Mouse (Mus musculus): ENCODE data around the gene Lonrf2. TPM values are rescaled to one million over a fixed set of nuclear protein-coding genes. Genes with fewer than 3 reads are reported as not detected.

The Lonrf2 gene
- polyA plus RNA-seq, 1 experiment from 2014 or later = 1.9 TPM

DNA sequence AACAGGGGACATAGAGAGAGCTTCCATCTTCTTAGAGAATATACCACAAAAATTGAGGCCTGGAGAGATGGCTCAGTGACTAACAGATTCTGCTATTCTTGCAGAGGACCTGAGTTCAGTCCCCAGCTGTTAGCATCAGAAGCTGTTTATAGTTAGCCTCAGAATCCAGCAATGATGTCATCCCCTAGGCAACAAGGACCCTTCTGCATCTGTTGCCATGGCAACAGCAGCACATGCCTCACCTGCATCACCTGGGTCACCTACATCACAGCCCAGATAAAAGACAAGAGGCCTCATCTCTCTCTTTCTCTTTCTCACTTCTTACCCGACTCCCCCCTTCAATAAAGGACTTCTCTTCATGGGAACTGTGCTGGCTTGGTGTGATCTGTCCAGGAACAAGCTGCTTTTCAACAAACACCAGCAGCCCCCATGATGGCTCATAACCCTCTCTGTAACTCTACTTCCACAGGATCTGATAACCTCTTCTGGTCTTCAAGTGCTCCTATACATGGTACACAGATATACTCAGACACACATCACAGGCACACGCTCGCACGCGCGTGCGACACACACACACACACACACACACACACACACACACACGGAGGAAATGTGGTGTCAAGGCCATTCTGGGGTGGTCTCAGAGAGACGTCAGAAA is 24.5 kb upstream of the Lonrf2 start:
- WGBS = 89% methylated on average over 9 of the region's 9 CpGs
- Histone ChIP-seq H3K27me3 (ENCODE audit: poor library complexity, severe bottlenecking) (no peaks in the 10 kb centered on the region), H3K27ac (no peak overlapping the region), H3K4me3 (no peak overlapping the region), H3K4me1 (no peaks in the 10 kb centered on the region), H3K9me3 (no peaks in the 10 kb centered on the region), H3K36me3 (replicated peaks) (peaks cover 13% of the 10 kb centered on the region)
- no peak for DNase-seq (ENCODE audit: extremely low spot score, low spot score)

- H3K36me3 ChIP-seq (replicated peaks) = peaks cover 8% of the 10 kb centered on the region
- no peaks in the 10 kb centered on the region; the same call in 1 of the 2 replicates for H3K27me3 ChIP-seq (ENCODE audit: poor library complexity, severe bottlenecking)
- 88% methylated on average over 5 of the region's 5 CpGs for WGBS
- H3K27ac ChIP-seq = no peak overlapping the region
- H3K4me3 ChIP-seq = no peak overlapping the region
- DNase-seq (ENCODE audit: extremely low spot score, low spot score) = no peak
- H3K4me1 ChIP-seq = no peaks in the 10 kb centered on the region
- no peaks in the 10 kb centered on the region for H3K9me3 ChIP-seq
Observed at GRCm38 (mm10) chr1:38860207-38860606, 23.7 kb upstream of the Lonrf2 start.

DNA sequence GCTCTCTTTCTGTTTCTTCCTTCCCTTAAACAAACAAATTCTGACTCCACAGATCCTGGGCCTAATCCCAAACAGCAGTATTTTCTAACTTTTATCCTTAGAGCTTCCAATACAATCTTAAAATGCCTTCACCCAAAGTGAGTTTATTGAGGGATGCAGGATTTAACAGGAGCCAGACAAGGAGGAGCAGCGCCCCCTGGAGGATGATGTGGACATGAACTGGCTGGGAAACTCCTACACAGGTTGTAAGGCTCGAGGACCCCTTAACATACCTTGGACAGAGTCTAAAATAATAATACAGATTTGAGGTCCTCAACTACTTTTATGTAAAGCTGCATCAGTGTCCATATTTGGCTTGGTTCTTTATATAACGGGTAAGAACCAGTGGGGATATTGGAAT is 19.7 kb upstream of the Lonrf2 start:
- H3K27me3 ChIP-seq (ENCODE audit: poor library complexity, severe bottlenecking) = no peaks in the 10 kb centered on the region; the same call in 1 of the 2 replicates
- 18% methylated on average over 3 of the region's 3 CpGs for WGBS
- DNase-seq (ENCODE audit: extremely low spot score, low spot score) = peak; percentile 74
- no peaks in the 10 kb centered on the region for H3K9me3 ChIP-seq
- H3K36me3 ChIP-seq (replicated peaks) = no peaks in the 10 kb centered on the region
- no peak overlapping the region for H3K4me3 ChIP-seq
- no peak overlapping the region for H3K27ac ChIP-seq
- H3K4me1 ChIP-seq = no peaks in the 10 kb centered on the region

GRCm38 (mm10) chr1:38852250-38852649 is 15.7 kb upstream of the Lonrf2 start:
- no peak overlapping the region for H3K27ac ChIP-seq
- no peaks in the 10 kb centered on the region for H3K36me3 ChIP-seq (replicated peaks)
- H3K4me1 ChIP-seq = peaks cover 22% of the 10 kb centered on the region
- no peaks in the 10 kb centered on the region for H3K9me3 ChIP-seq
- WGBS = 69% methylated on average over 2 of the region's 2 CpGs
- H3K27me3 ChIP-seq (ENCODE audit: poor library complexity, severe bottlenecking) = no peaks in the 10 kb centered on the region; the same call in 1 of the 2 replicates
- DNase-seq (ENCODE audit: extremely low spot score, low spot score) = no peak
- no peak overlapping the region for H3K4me3 ChIP-seq

- peaks cover 7% of the 10 kb centered on the region for H3K27me3 ChIP-seq (ENCODE audit: poor library complexity, severe bottlenecking)
- WGBS = 91% methylated on average over 2 of the region's 2 CpGs
- no peak for DNase-seq (ENCODE audit: extremely low spot score, low spot score)
- H3K4me3 ChIP-seq = no peak overlapping the region
- no peaks in the 10 kb centered on the region for H3K36me3 ChIP-seq (replicated peaks)
- no peak overlapping the region for H3K27ac ChIP-seq
- peaks cover 34% of the 10 kb centered on the region for H3K4me1 ChIP-seq
- H3K9me3 ChIP-seq = no peaks in the 10 kb centered on the region
Observed at GRCm38 (mm10) chr1:38850650-38851049, 14.1 kb upstream of the Lonrf2 start.

DNA sequence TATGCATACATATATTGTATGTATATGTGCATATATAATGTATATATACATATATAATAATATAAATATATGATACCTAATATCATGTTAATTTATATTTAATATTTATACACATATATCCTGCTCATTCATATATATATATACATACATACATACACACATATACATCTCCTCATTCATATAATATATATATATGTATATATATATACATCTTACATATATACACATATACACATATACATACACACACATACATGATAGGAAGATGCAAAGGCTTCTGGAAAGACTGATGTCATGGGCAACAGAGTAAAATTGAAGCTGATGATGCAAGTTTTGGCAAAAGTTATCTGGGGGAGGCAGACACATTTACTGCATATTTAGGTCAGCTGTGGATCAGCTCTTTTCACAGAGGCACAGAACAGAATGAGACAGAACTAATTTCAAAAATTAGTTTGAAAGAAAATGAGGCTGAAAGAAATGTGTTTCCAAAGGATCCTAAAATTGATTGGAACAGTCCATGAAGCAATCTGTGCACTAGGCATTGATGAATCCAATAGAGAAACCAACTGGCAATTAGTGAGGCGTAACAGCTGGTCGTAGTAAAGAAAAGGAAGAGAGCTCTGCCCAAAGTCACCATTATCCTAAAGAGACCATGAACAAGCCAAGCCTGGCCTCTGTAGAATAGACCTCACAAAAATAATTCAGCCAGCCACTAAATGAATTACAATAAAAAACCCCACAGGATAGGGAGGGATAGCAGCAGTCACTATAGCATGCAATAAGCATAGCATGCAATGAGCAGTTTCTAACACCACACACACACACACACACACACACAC is 12.2 kb upstream of the Lonrf2 start:
- Histone ChIP-seq H3K27me3 (ENCODE audit: poor library complexity, severe bottlenecking) (peaks cover 7% of the 10 kb centered on the region; the same call in 1 of the 2 replicates), H3K36me3 (replicated peaks) (no peaks in the 10 kb centered on the region), H3K9me3 (no peaks in the 10 kb centered on the region), H3K27ac (peak overlapping the region; percentile 2; the same call in 1 of the 2 replicates), H3K4me3 (no peak overlapping the region), H3K4me1 (peaks cover 34% of the 10 kb centered on the region)
- no peak for DNase-seq (ENCODE audit: extremely low spot score, low spot score)
- 53% methylated on average over 2 of the region's 2 CpGs for WGBS

DNA sequence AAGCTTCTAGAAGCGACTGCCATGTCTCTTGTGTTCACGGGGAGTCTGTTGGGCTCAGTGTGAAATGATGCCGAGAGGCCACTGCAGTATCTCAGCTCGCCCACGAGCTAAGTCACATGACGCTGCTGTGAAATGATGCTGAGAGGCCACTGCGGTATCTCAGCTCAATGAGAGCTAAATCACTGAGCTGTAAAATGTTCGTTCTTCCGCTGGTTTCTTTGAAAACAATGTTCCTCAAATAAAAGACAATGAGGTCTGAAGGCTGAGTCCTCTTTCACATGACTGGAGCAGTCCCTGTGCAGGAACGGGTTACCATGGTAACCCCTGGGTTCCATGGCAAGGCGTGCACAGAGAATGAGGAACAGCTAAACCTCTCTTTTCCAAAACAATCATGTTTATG is 11.5 kb upstream of the Lonrf2 start:
- Histone ChIP-seq H3K4me1 (peaks cover 39% of the 10 kb centered on the region), H3K27ac (peak overlapping the region; percentile 76), H3K9me3 (no peaks in the 10 kb centered on the region), H3K4me3 (peak overlapping the region; percentile 34), H3K27me3 (ENCODE audit: poor library complexity, severe bottlenecking) (peaks cover 7% of the 10 kb centered on the region; the same call in 1 of the 2 replicates), H3K36me3 (replicated peaks) (no peaks in the 10 kb centered on the region)
- peak; percentile 46 for DNase-seq (ENCODE audit: extremely low spot score, low spot score)
- WGBS = 33% methylated on average over 11 of the region's 11 CpGs

DNA sequence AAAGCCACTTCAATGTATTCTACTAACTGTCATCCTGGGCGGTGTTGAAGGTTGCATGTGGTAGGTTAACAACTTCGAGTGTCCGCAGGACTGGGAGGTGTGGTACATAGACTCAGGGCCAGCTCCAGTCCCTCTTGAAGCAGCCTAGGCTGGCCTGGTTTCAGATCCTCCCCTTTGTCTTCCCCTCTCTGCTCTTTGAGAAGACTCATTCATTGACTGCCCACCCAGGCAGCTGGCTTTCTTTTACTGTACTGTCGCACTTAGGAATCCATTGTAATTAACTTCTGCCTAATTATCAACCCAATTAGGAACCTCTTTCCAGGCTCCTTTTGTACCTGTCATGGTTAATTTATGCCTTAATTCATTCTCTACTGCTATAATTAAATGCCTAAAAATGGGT is 6.8 kb upstream of the Lonrf2 start:
- no peaks in the 10 kb centered on the region for H3K36me3 ChIP-seq (replicated peaks)
- DNase-seq (ENCODE audit: extremely low spot score, low spot score) = no peak
- H3K27me3 ChIP-seq (ENCODE audit: poor library complexity, severe bottlenecking) = peaks cover 16% of the 10 kb centered on the region
- no peak overlapping the region for H3K4me3 ChIP-seq
- H3K4me1 ChIP-seq = peaks cover 33% of the 10 kb centered on the region
- H3K9me3 ChIP-seq = no peaks in the 10 kb centered on the region
- no peak overlapping the region for H3K27ac ChIP-seq
- 57% methylated on average over 4 of the region's 4 CpGs for WGBS

GRCm38 (mm10) chr1:38842861-38843260 is 6.3 kb upstream of the Lonrf2 start:
- no peak for DNase-seq (ENCODE audit: extremely low spot score, low spot score)
- Histone ChIP-seq H3K27ac (no peak overlapping the region), H3K36me3 (replicated peaks) (no peaks in the 10 kb centered on the region), H3K4me3 (no peak overlapping the region), H3K4me1 (peaks cover 29% of the 10 kb centered on the region), H3K27me3 (ENCODE audit: poor library complexity, severe bottlenecking) (peaks cover 20% of the 10 kb centered on the region), H3K9me3 (no peaks in the 10 kb centered on the region)
- 69% methylated on average over 1 of the region's 1 CpGs for WGBS

GRCm38 (mm10) chr1:38839944-38840343 is 3.4 kb upstream of the Lonrf2 start:
- Histone ChIP-seq H3K27ac (no peak overlapping the region), H3K36me3 (replicated peaks) (no peaks in the 10 kb centered on the region), H3K4me1 (peaks cover 31% of the 10 kb centered on the region), H3K4me3 (no peak overlapping the region), H3K27me3 (ENCODE audit: poor library complexity, severe bottlenecking) (peaks cover 42% of the 10 kb centered on the region), H3K9me3 (no peaks in the 10 kb centered on the region)
- WGBS = 65% methylated on average over 1 of the region's 1 CpGs
- DNase-seq (ENCODE audit: extremely low spot score, low spot score) = no peak

DNA sequence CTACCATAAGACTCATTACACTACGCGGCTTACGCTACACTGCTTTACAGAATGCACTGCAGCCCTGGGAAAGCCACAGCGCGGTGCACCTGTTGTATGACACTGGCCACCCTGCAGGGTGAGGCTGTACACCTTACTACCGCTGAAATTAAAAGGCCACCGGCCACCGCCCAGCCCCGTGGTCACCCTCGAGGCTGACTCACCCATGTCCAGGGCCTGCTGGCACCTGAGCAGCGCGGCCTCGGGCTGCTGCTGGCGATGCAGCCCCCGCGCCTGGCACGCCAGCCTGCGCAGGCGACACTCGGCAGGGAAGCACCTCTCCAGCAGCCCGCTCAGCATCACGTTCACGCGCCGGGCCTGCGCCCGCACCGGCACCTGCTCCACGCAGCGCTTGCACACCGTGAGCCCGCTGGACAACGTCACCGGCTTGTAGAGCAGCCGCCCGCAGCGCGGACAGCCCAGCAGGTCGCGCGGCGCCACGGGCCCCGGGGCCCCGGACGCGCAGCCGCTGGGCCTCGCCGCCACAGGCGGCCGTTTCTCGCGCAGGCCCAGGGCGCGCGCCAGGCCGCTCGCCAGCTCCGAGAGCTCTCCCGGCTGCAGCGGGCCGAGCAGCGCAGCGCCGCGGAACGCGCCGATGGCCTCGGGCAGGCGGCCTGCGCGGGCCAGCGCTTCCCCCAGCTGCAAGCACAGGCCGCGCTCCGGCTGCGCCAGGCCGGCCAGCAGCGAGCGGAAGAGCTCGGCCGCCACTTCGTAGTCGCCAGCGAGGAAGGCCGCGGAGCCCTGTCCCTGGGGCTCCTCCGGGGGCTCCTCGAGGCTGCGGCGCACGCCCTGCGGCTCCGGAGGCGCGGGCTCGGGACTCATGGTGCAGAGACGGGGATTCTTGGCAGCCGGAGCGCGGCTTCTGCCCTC is 689 bp downstream of the Lonrf2 start:
- H3K27me3 ChIP-seq (ENCODE audit: poor library complexity, severe bottlenecking) = peaks cover 51% of the 10 kb centered on the region
- H3K4me3 ChIP-seq = peak overlapping the region; percentile 79
- 2% methylated on average over 103 of the region's 103 CpGs for WGBS
- H3K27ac ChIP-seq = peak overlapping the region; percentile 90
- H3K9me3 ChIP-seq = no peaks in the 10 kb centered on the region; the same call in 1 of the 2 replicates
- peaks cover 15% of the 10 kb centered on the region for H3K36me3 ChIP-seq (replicated peaks)
- peaks cover 20% of the 10 kb centered on the region for H3K4me1 ChIP-seq
- DNase-seq (ENCODE audit: extremely low spot score, low spot score) = peak; percentile 48

DNA sequence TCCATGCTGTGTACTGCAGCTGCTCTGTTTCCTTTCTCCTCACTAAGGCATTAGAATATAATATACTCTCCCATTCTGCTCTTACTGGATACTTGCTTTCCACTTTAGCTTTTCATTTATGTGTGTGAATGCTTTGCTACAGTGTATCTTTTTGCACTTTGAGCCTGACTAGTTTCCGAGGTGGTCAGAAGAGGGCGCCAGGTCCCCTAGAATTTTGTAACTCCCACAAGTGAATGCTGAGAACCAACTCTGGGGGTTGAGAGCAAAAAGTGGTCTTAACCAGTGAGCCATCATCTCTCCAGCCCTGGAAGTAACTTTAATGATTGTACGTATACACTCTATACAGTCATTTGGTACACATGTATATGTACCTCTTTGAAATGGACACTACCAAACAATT is 1.6 kb downstream of the Lonrf2 start:
- no peaks in the 10 kb centered on the region; the same call in 1 of the 2 replicates for H3K9me3 ChIP-seq
- H3K36me3 ChIP-seq (replicated peaks) = peaks cover 15% of the 10 kb centered on the region
- WGBS = 26% methylated on average over 3 of the region's 3 CpGs
- no peak for DNase-seq (ENCODE audit: extremely low spot score, low spot score)
- H3K27ac ChIP-seq = no peak overlapping the region
- H3K27me3 ChIP-seq (ENCODE audit: poor library complexity, severe bottlenecking) = peaks cover 51% of the 10 kb centered on the region
- H3K4me3 ChIP-seq = peak overlapping the region; percentile 79; the same call in 1 of the 2 replicates
- H3K4me1 ChIP-seq = peaks cover 20% of the 10 kb centered on the region

Measured in forebrain, embryonic 10.5 days (tissue).